In genomic region chr2:168912051-168912891, GRCm38 (mm10) we compare ENCODE assay signal across 8 mouse cellular contexts. TPM values are rescaled to one million over a fixed set of nuclear protein-coding genes. Genes with fewer than 3 reads are reported as not detected.
A peak's percentile ranks its signal among the peaks of the same experiment; 100 is the strongest.
DNase-seq lines count a peak whose midpoint lies in the region; ATAC-seq and TF ChIP-seq lines count a peak whose summit lies in the region.

No protein-coding gene starts in this region.

- under 1% methylated on average over 69 of the region's 70 CpGs for WGBS in hindbrain, embryonic 16.5 days
- under 1% methylated on average over 70 of the region's 70 CpGs for WGBS in liver, embryonic 14.5 days (ENCODE audit: insufficient replicate concordance)

- peak overlapping the region; percentile 54 for H3K9ac ChIP-seq in hindbrain, embryonic 16.5 days (ENCODE audit: low read depth, low read length)
- no peak overlapping the region for H3K9ac ChIP-seq in liver, embryonic 14.5 days (replicated peaks)

- H3K9me3 ChIP-seq in hindbrain, embryonic 16.5 days (ENCODE audit: control insufficient read depth, low read length) = no peaks in the 10 kb centered on the region
- H3K9me3 ChIP-seq in liver, embryonic 14.5 days (ENCODE audit: control insufficient read depth, low read length) = no peaks in the 10 kb centered on the region

- H3K27me3 ChIP-seq in hindbrain, embryonic 16.5 days (replicated peaks; ENCODE audit: control insufficient read depth, insufficient read depth, low read length) = peaks cover 4% of the 10 kb centered on the region
- H3K27me3 ChIP-seq in liver, embryonic 14.5 days (ENCODE audit: control insufficient read depth, insufficient read depth, low read length) = peaks cover 35% of the 10 kb centered on the region
- no peaks in the 10 kb centered on the region; the same call in 1 of the 2 replicates for H3K27me3 ChIP-seq in testis, adult 2 months (ENCODE audit: control insufficient read depth, insufficient read depth, low read length)

- peak; percentile 9 to 26 for DNase-seq in adrenal gland, adult 18-20 months (ENCODE audit: low spot score in 2 of 2)
- no peak for DNase-seq in adrenal gland, postnatal 4 days (ENCODE audit: low spot score in 2 of 2)
- DNase-seq in right cerebral cortex, postnatal 4 days = peak; percentile 48
- DNase-seq in right cerebral cortex, postnatal 14 days = no peak
- no peak for DNase-seq in liver, embryonic 14.5 days (ENCODE audit: low read depth in 3 of 3, low spot score in 3 of 3)

- peak overlapping the region; percentile 61 for H3K4me3 ChIP-seq in hindbrain, embryonic 16.5 days (ENCODE audit: low read length)
- peak overlapping the region in 1 of 2 experiments; percentile 34; a peak in 2 of 4 replicates for H3K4me3 ChIP-seq in liver, embryonic 14.5 days (ENCODE audit: insufficient read depth in 1 of 2, low read depth in 2 of 2, low read length in 2 of 2)
- peak overlapping the region; percentile 21 for H3K4me3 ChIP-seq in testis, adult 2 months (ENCODE audit: control insufficient read depth, low read depth, low read length)

- H3K27ac ChIP-seq in hindbrain, embryonic 16.5 days (ENCODE audit: low read depth, low read length) = no peak overlapping the region
- no peak overlapping the region for H3K27ac ChIP-seq in liver, embryonic 14.5 days
- no peak overlapping the region for H3K27ac ChIP-seq in testis, adult 2 months (ENCODE audit: control insufficient read depth, insufficient read depth, low read depth, low read length)

- H3K4me1 ChIP-seq in hindbrain, embryonic 16.5 days (ENCODE audit: control insufficient read depth, insufficient read depth, low read depth, low read length) = peaks cover 19% of the 10 kb centered on the region
- H3K4me1 ChIP-seq in liver, embryonic 14.5 days (replicated peaks; ENCODE audit: control insufficient read depth in 2 of 2, insufficient read depth in 2 of 2, low read length in 1 of 2) = no peaks in the 10 kb centered on the region
- H3K4me1 ChIP-seq in testis, adult 2 months (ENCODE audit: control insufficient read depth, insufficient read depth, low read length) = peaks cover 15% of the 10 kb centered on the region

- TF ChIP-seq EP300 in liver, embryonic 14.5 days (IDR thresholded peaks at IDR 0.05; ENCODE audit: low read depth) = no peak

- peak overlapping the region; percentile 97 for H3K4me2 ChIP-seq in hindbrain, embryonic 16.5 days (ENCODE audit: low read length)
- peak overlapping the region; percentile 56 for H3K4me2 ChIP-seq in liver, embryonic 14.5 days (ENCODE audit: low read depth)

- peak; percentile 63 for ATAC-seq in hindbrain, embryonic 16.5 days
- ATAC-seq in liver, embryonic 14.5 days (ENCODE audit: insufficient read depth) = no peak
- no peak for ATAC-seq in activated CD4-positive, CD25-positive, alpha-beta regulatory T cell, adult 4 months

- TF ChIP-seq CTCF in liver, embryonic 14.5 days (IDR thresholded peaks at IDR 0.05; ENCODE audit: low read depth) = no peak
- no peak for TF ChIP-seq CTCF in testis, adult 2 months (IDR thresholded peaks at IDR 0.05; ENCODE audit: control insufficient read depth, insufficient read depth, insufficient replicate concordance, low read depth, low read length)

- H3K36me3 ChIP-seq in hindbrain, embryonic 16.5 days (ENCODE audit: control insufficient read depth, insufficient read depth, low read length) = no peaks in the 10 kb centered on the region
- no peaks in the 10 kb centered on the region for H3K36me3 ChIP-seq in liver, embryonic 14.5 days (replicated peaks; ENCODE audit: control insufficient read depth, insufficient read depth, low read depth)
- H3K36me3 ChIP-seq in testis, adult 2 months (ENCODE audit: control insufficient read depth, insufficient read depth, low read length) = no peaks in the 10 kb centered on the region

- TF ChIP-seq POLR2A in testis, adult 2 months (IDR thresholded peaks at IDR 0.05; ENCODE audit: control insufficient read depth, low read depth, low read length) = no peak

RNA-seq across cellular contexts. Expression of gene Zfp64, which starts 43.1 kb away (rescaled TPM):
- total RNA-seq in adrenal gland, adult 18-20 months (2021) = 10 to 100 TPM; 13.6 to 15.0 TPM
- 10 to 100 TPM; 25.7 to 26.1 TPM for total RNA-seq in adrenal gland, postnatal 4 days (2021)
- 30.8 and 35.0 TPM in 2 replicates for polyA plus RNA-seq in hindbrain, embryonic 16.5 days (2015; fragmentation: Nextera tagmentation; extraction: Ambion mirVana)
- 7.2 and 7.6 TPM in 2 replicates for polyA plus RNA-seq in liver, embryonic 14.5 days (2012; rRNA removed)
- 7.1 and 9.4 TPM in 2 replicates for polyA plus RNA-seq in liver, embryonic 14.5 days (2014; fragmentation: Nextera tagmentation; extraction: Ambion mirVana)
- polyA plus RNA-seq in testis, adult 2 months (2012; rRNA removed) = 3.1 and 3.4 TPM in 2 replicates
- polyA plus RNA-seq in activated CD4-positive, CD25-positive, alpha-beta regulatory T cell, adult 4 months (2017; shearing (Covaris generic)) = 10 to 100 TPM; 21.8 to 28.2 TPM

Comparison
In these comparisons a context has a peak if more than half of its experiments do, and no peak if none do; other contexts are left out.
1. DNase-seq: peak in adrenal gland, adult 18-20 months (2 of 2) and right cerebral cortex, postnatal 4 days (single experiment); none in adrenal gland, postnatal 4 days (0 of 2), right cerebral cortex, postnatal 14 days (single experiment) and liver, embryonic 14.5 days (0 of 3).